Mouse (Mus musculus): ENCODE results near the gene Ctps2.

Gene Ctps2

GRCm38 (mm10) chrX:162900938-162901337 lies at the start of gene Ctps2:
Ctps2 (plus strand) TSS chrX:162901238.
- TF ChIP-seq GATA4 (IDR thresholded peaks at IDR 0.05; ENCODE audit: insufficient replicate concordance, low read length) = no peak

- TF ChIP-seq GATA4 (IDR thresholded peaks at IDR 0.05; ENCODE audit: insufficient replicate concordance, low read length) = no peak
These were observed 32.6 kb upstream of the Ctps2 start for GRCm38 (mm10) chrX:162868294-162868965.

- TF ChIP-seq GATA4 (IDR thresholded peaks at IDR 0.05; ENCODE audit: insufficient replicate concordance, low read length) = no peak
These were observed 29.1 kb upstream of the Ctps2 start for GRCm38 (mm10) chrX:162871734-162872517.

- TF ChIP-seq GATA4 (IDR thresholded peaks at IDR 0.05; ENCODE audit: insufficient replicate concordance, low read length) = no peak
These were observed 27.3 kb upstream of the Ctps2 start for GRCm38 (mm10) chrX:162873761-162874160.

- TF ChIP-seq GATA4 (IDR thresholded peaks at IDR 0.05; ENCODE audit: insufficient replicate concordance, low read length) = no peak
These were observed 22.8 kb upstream of the Ctps2 start for GRCm38 (mm10) chrX:162878236-162878635.

- no peak for TF ChIP-seq GATA4 (IDR thresholded peaks at IDR 0.05; ENCODE audit: insufficient replicate concordance, low read length)
These were observed 13.0 kb upstream of the Ctps2 start, which contains the start of gene Syap1 for GRCm38 (mm10) chrX:162887931-162888511. Syap1 (minus strand) TSS chrX:162888447.

- TF ChIP-seq GATA4 (IDR thresholded peaks at IDR 0.05; ENCODE audit: insufficient replicate concordance, low read length) = no peak
These were observed 467 bp downstream of the Ctps2 start for GRCm38 (mm10) chrX:162901371-162902039.

- TF ChIP-seq GATA4 (IDR thresholded peaks at IDR 0.05; ENCODE audit: insufficient replicate concordance, low read length) = no peak
These were observed 1.1 kb downstream of the Ctps2 start for GRCm38 (mm10) chrX:162902040-162902734.

GRCm38 (mm10) chrX:162907554-162907953 lies 6.5 kb downstream of the Ctps2 start:
- TF ChIP-seq GATA4 (IDR thresholded peaks at IDR 0.05; ENCODE audit: insufficient replicate concordance, low read length) = no peak

GRCm38 (mm10) chrX:162913651-162914050 lies 12.6 kb downstream of the Ctps2 start:
- TF ChIP-seq GATA4 (IDR thresholded peaks at IDR 0.05; ENCODE audit: insufficient replicate concordance, low read length) = no peak

- no peak for TF ChIP-seq GATA4 (IDR thresholded peaks at IDR 0.05; ENCODE audit: insufficient replicate concordance, low read length)
These were observed 14.7 kb downstream of the Ctps2 start for GRCm38 (mm10) chrX:162915697-162916096.

- TF ChIP-seq GATA4 (IDR thresholded peaks at IDR 0.05; ENCODE audit: insufficient replicate concordance, low read length) = no peak
These were observed 20.6 kb downstream of the Ctps2 start for GRCm38 (mm10) chrX:162921487-162922125.

GRCm38 (mm10) chrX:162931467-162931866 lies 30.4 kb downstream of the Ctps2 start:
- no peak for TF ChIP-seq GATA4 (IDR thresholded peaks at IDR 0.05; ENCODE audit: insufficient replicate concordance, low read length)

- no peak for TF ChIP-seq GATA4 (IDR thresholded peaks at IDR 0.05; ENCODE audit: insufficient replicate concordance, low read length)
These were observed 41.0 kb downstream of the Ctps2 start for GRCm38 (mm10) chrX:162942027-162942426.
